Mouse (Mus musculus): ENCODE measurements around the gene Disc1.

GRCm38 (mm10) chr8:125285391-125285790, 231.4 kb downstream of the Disc1 start:
- TF ChIP-seq CTCF (IDR thresholded peaks at IDR 0.05; ENCODE audit: insufficient read depth, low read length) (no peak), POLR2A (IDR thresholded peaks at IDR 0.05; ENCODE audit: borderline replicate concordance, extremely low read depth, low read depth, low read length) (no peak)

Data from lung, adult 2 months (tissue).